Mouse (Mus musculus) ES-Bruce4 (cell line): ENCODE measurements around the gene Glra3. TPM values are rescaled to one million over a fixed set of nuclear protein-coding genes. Genes with fewer than 3 reads are reported as not detected.

Experiments used
- H3K27ac ChIP-seq: 2 replicates; pipeline ENCODE4 v1.5.1; 2012; ENCODE audit warnings: low read length, inconsistent platforms; ENCODE audit not compliant: insufficient read depth
- H3K27me3 ChIP-seq: 2 replicates; pipeline ENCODE4 v1.6.1; 2012; ENCODE audit warnings: mild to moderate bottlenecking, low read length, inconsistent platforms; ENCODE audit not compliant: control insufficient read depth, poor library complexity, insufficient read depth, severe bottlenecking
- H3K36me3 ChIP-seq: 2 replicates; pipeline ENCODE4 v1.6.1; 2012; ENCODE audit warnings: inconsistent platforms, mild to moderate bottlenecking, low read length, moderate library complexity; ENCODE audit not compliant: control insufficient read depth, poor library complexity, insufficient read depth, severe bottlenecking
- H3K4me1 ChIP-seq: one replicate; pipeline ENCODE4 v1.8.1; 2011; ENCODE audit warnings: low read length; ENCODE audit not compliant: control insufficient read depth, insufficient read depth
- H3K4me3 ChIP-seq: 2 replicates; pipeline ENCODE4 v1.5.1; 2011; ENCODE audit warnings: low read depth, mild to moderate bottlenecking, low read length
- H3K9ac ChIP-seq: 2 replicates; pipeline ENCODE4 v1.6.1; 2012; ENCODE audit warnings: low read depth, mild to moderate bottlenecking, inconsistent platforms; ENCODE audit not compliant: poor library complexity, severe bottlenecking
- H3K9me3 ChIP-seq: replicated peaks from 2 replicates; pipeline ENCODE4 v1.6.1; 2012; ENCODE audit warnings: mild to moderate bottlenecking, low read length, inconsistent platforms; ENCODE audit not compliant: control insufficient read depth, poor library complexity, insufficient read depth, severe bottlenecking
- CTCF ChIP-seq: IDR thresholded peaks from one replicate; pipeline ENCODE4 v1.8.1; 2011; ENCODE audit warnings: low read depth, low read length
- EP300 ChIP-seq: IDR thresholded peaks from 2 replicates; pipeline ENCODE4 v1.6.1; 2011; ENCODE audit warnings: low read depth, low read length; ENCODE audit not compliant: insufficient read depth
- POLR2A ChIP-seq: IDR thresholded peaks from one replicate; pipeline ENCODE4 v1.8.1; 2011; ENCODE audit warnings: low read length; ENCODE audit not compliant: insufficient read depth
- polyA plus RNA-seq: library from polyadenylated mRNA; stranded (reverse); fragments of >200 nt; gene quantifications from 2 replicates; pipeline ENCODE4 v1.2.4, GENCODE M21; 2011; ENCODE audit warnings: low read depth; ENCODE audit not compliant: missing spikeins, insufficient read depth, insufficient read length

The Glra3 gene
- polyA plus RNA-seq, 1 experiment: not detected

DNA sequence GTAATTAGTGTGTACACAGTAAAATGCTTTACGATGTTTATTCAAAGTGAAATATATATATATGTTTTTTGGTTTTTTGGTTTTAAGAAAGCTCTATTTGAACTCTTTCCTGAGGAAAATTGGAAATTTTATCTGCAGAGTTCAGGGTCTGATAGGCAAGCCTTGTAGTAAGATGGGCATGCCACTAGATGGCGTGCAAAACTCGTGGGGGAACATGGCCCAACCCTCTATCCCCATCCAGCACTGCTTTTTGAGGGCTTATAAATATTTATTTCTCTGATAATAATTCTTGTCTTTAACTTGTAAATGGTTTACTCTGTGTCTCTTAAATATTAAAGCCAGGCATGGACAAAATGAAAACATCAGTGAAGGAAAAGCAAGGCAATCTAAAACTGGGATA, 122.8 kb downstream of the Glra3 start:
- Histone ChIP-seq H3K9ac (no peak overlapping the region), H3K36me3 (no peaks in the 10 kb centered on the region), H3K27me3 (no peaks in the 10 kb centered on the region), H3K4me1 (no peaks in the 10 kb centered on the region), H3K9me3 (no peaks in the 10 kb centered on the region), H3K27ac (no peak overlapping the region), H3K4me3 (no peak overlapping the region)
- TF ChIP-seq POLR2A (no peak), CTCF (peak; percentile 70)

DNA sequence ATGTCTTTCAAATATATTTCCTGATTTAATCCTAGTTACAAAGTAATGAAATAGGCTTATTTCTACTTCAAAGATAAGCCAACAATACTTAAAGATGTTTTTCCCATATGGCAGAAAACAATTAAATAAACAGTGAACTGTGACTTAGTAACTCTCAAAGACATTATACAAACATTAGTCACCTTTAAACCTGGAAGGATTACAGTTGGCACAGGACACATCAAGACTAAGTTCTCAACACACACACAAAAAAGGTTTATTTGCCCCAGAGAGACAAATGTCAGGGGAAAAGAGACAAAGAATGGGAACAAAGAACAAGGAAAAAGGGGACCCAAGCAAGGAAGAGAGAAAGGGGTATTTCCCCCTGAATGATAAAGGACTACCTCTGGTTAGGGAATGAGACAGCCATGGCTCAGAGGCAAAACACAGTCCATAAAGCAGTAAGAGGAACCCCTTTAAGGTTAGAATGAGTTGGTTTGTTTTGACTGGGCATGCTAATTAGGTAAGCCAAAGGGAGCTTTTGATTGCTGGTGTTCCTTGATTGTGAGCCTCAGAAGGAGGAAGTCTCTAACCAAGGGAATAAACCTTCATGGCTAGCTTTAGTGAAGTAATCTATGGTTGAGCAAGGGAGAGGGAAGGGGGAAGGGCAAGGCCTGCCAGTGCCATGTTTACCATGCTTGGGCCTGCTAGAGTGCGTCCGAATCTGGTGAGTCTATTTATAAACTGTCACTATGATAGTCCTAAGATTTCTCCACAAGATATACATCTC, 130.4 kb downstream of the Glra3 start:
- Histone ChIP-seq H3K27me3 (no peaks in the 10 kb centered on the region), H3K27ac (no peak overlapping the region), H3K9ac (no peak overlapping the region), H3K36me3 (no peaks in the 10 kb centered on the region), H3K4me1 (no peaks in the 10 kb centered on the region), H3K9me3 (no peaks in the 10 kb centered on the region), H3K4me3 (no peak overlapping the region)
- no peak for TF ChIP-seq POLR2A
- TF ChIP-seq CTCF: no peak
- no peak for TF ChIP-seq EP300

DNA sequence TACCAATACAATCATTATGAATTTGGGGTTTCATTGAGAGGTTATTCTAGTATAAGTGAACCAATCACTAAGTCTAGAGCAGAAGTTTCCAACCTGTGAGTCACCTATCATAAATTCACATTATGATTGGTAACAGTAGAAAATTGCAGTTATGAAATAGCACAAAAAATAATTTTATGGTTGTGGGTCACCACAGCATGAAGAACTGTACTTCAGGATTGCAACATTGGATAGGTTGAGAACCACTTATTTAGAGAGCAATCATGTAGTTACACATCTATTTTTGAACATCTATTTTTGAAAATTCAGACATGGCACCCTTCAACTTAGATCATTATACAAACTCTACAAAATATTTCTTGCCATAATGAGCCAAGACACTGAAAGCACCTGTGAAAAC, 143.4 kb downstream of the Glra3 start:
- no peak for TF ChIP-seq CTCF
- no peak for TF ChIP-seq POLR2A
- TF ChIP-seq EP300: no peak
- Histone ChIP-seq H3K27me3 (no peaks in the 10 kb centered on the region), H3K9me3 (no peaks in the 10 kb centered on the region), H3K27ac (no peak overlapping the region), H3K4me1 (no peaks in the 10 kb centered on the region), H3K4me3 (no peak overlapping the region), H3K36me3 (no peaks in the 10 kb centered on the region), H3K9ac (no peak overlapping the region)

DNA sequence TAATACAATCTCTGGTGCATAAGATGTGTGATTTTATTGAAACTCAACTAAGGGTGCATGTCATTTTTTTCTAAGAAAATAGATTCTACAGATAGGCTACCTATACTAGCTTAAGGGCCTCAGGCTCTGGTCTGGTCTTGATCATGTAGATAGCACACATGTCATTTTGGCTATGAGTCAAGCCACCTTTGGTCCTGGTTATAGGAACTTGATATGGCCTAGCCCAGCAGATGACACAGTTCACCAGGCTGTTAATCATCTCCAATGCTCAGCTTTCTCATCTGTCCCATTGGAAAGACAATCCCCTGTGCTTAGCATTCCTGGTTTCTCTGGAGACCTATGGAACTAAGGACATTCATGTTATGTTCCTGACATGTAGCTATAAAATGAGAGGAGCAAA, 154.1 kb downstream of the Glra3 start:
- Histone ChIP-seq H3K36me3 (no peaks in the 10 kb centered on the region), H3K4me3 (no peak overlapping the region), H3K9ac (no peak overlapping the region), H3K27ac (no peak overlapping the region), H3K9me3 (no peaks in the 10 kb centered on the region), H3K27me3 (no peaks in the 10 kb centered on the region), H3K4me1 (no peaks in the 10 kb centered on the region)
- TF ChIP-seq EP300 (no peak), POLR2A (no peak), CTCF (no peak)

DNA sequence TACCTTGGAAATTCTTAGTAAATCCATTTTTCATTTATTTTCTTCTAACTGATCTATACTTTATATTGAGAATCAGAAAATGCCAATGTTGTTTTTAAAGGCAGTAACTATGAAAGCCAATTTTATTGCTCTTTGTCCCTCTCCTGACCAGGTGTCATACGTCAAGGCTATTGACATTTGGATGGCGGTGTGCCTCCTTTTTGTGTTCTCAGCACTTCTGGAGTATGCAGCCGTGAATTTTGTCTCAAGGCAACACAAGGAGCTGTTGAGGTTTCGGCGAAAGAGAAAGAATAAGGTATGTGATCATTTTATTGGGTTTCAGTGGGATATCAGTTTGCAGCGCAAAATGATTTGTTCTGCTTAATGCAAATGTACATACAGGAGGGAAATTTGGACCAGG, 170.0 kb downstream of the Glra3 start:
- TF ChIP-seq CTCF (no peak), EP300 (no peak), POLR2A (no peak)
- Histone ChIP-seq H3K4me1 (no peaks in the 10 kb centered on the region), H3K4me3 (no peak overlapping the region), H3K36me3 (no peaks in the 10 kb centered on the region), H3K9me3 (no peaks in the 10 kb centered on the region), H3K27me3 (no peaks in the 10 kb centered on the region), H3K9ac (no peak overlapping the region), H3K27ac (no peak overlapping the region)

DNA sequence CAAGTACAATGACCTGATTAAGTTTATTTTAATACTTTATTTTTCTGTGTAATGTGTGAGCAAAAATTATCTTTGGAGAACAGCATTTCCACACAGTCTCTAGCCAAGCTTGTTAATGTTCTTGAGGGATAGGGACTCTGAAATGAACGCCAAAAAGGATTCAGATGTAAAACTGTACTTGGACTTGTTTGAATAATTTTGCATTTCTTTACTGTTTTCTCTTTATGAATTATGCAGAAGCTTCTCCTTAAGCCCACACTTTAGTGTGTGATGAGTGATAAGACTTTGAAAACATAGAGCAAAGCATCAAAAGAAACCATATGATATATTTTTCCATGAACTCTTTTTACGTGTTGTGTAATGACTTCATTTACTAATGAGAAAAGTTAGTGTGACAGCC, 189.1 kb downstream of the Glra3 start:
- Histone ChIP-seq H3K36me3 (no peaks in the 10 kb centered on the region), H3K27ac (no peak overlapping the region), H3K9ac (no peak overlapping the region), H3K27me3 (no peaks in the 10 kb centered on the region), H3K4me1 (no peaks in the 10 kb centered on the region), H3K4me3 (no peak overlapping the region), H3K9me3 (no peaks in the 10 kb centered on the region)
- no peak for TF ChIP-seq POLR2A
- TF ChIP-seq EP300: no peak
- TF ChIP-seq CTCF: no peak
